In the genomic region with DNA sequence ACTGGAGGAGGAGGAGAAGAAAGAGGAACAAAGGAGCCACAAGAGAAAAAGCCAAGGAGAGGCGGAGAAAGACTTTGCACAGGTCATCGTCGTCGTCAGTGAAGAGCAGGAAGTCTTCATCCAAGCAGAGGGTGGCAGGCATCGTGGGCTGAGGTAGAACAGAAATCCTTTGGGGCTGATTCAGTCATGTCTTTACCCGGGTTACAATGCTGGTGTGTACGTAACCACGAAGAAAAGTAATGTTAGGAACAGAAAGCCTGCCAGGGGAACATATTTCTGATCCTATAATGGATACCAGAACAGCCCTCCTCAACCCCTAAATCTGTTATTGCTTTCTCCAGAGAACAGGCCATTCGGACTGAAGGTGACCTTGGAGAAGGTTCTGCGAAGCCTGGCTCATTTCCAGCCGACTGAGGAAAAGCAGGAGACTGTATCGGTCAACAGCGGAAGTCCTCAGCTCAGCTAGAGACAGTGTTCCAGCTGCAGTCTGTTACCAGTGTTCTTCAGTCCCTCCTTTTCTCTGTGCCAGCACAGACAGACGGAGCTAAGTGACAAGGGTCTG, we compare ENCODE assay signal across 8 mouse cellular contexts. TPM values are rescaled to one million over a fixed set of nuclear protein-coding genes. Genes with fewer than 3 reads are reported as not detected.
DNase-seq lines count a peak whose midpoint lies in the region; ATAC-seq lines count a peak whose summit lies in the region.

No protein-coding gene starts in this region.

- intact Hi-C loops in left cerebral cortex, postnatal 36 days (cut with DNase I), result no loop called here

- 23% methylated on average over 14 of the region's 14 CpGs for WGBS in heart, embryonic 15.5 days
- 81% methylated on average over 14 of the region's 14 CpGs for WGBS in limb, embryonic 10.5 days

- peak; percentile 34 for DNase-seq in urinary bladder, postnatal 14 days (ENCODE audit: low spot score)
- no peak for DNase-seq in urinary bladder, adult 2 months (ENCODE audit: low spot score)
- DNase-seq in limb, embryonic 10.5 days (ENCODE audit: low spot score), result no peak
- DNase-seq in testis, postnatal 14 days (ENCODE audit: low spot score), result peak; percentile 56
- no peak for DNase-seq in left cerebral cortex, adult 9 months (ENCODE audit: low spot score in 2 of 2)
- DNase-seq in left cerebral cortex, postnatal 36 days (ENCODE audit: low spot score in 2 of 2), result no peak
- DNase-seq in layer of hippocampus, postnatal 36 days, result no peak

- peak overlapping the region; percentile 48; the same call in 1 of the 2 replicates for H3K27ac ChIP-seq in heart, embryonic 15.5 days
- H3K27ac ChIP-seq in limb, embryonic 10.5 days, result peak overlapping the region; percentile 71

- H3K4me2 ChIP-seq in heart, embryonic 15.5 days, result peak overlapping the region; percentile 49

- H3K4me3 ChIP-seq in heart, embryonic 15.5 days, result no peak overlapping the region
- no peak overlapping the region for H3K4me3 ChIP-seq in limb, embryonic 10.5 days

- H3K27me3 ChIP-seq in heart, embryonic 15.5 days, result no peaks in the 10 kb centered on the region
- H3K27me3 ChIP-seq in limb, embryonic 10.5 days (ENCODE audit: low read depth, poor library complexity, severe bottlenecking), result no peaks in the 10 kb centered on the region

- H3K4me1 ChIP-seq in heart, embryonic 15.5 days (replicated peaks), result peaks cover 12% of the 10 kb centered on the region
- H3K4me1 ChIP-seq in limb, embryonic 10.5 days, result peaks cover 31% of the 10 kb centered on the region

- no peaks in the 10 kb centered on the region for H3K36me3 ChIP-seq in heart, embryonic 15.5 days
- H3K36me3 ChIP-seq in limb, embryonic 10.5 days, result no peaks in the 10 kb centered on the region

- H3K9me3 ChIP-seq in heart, embryonic 15.5 days (replicated peaks), result no peaks in the 10 kb centered on the region
- H3K9me3 ChIP-seq in limb, embryonic 10.5 days (replicated peaks), result no peaks in the 10 kb centered on the region

- H3K9ac ChIP-seq in heart, embryonic 15.5 days, result 0 out of 2 replicates have a peak overlapping the region, but pooled peaks have one; percentile 15

- peak; percentile 58 for ATAC-seq in heart, embryonic 15.5 days (replicated peaks; ENCODE audit: insufficient number of reproducible peaks, insufficient read depth, low FRiP score, low read depth)

RNA-seq across cellular contexts. Expression of a gene that starts 57.1 kb away (rescaled TPM):
- polyA plus RNA-seq in urinary bladder, adult 2 months (2012; rRNA removed), result 14.1 and 16.6 TPM in 2 replicates
- 9.6 and 12.8 TPM in 2 replicates for polyA plus RNA-seq in heart, embryonic 15.5 days (2015; fragmentation: Nextera tagmentation; extraction: Ambion mirVana)
- polyA plus RNA-seq in limb, embryonic 10.5 days (2016; fragmentation: Nextera tagmentation; extraction: Ambion mirVana), result 25.2 and 26.5 TPM in 2 replicates
- total RNA-seq in left cerebral cortex, postnatal 36 days (2021), result 10 to 100 TPM; 19.2 to 20.6 TPM
- total RNA-seq in layer of hippocampus, postnatal 36 days (2021), result 10 to 100 TPM; 18.0 to 18.5 TPM

Comparison
In these comparisons a context has a peak if more than half of its experiments do, and no peak if none do; other contexts are left out.
1. DNase-seq: peak in urinary bladder, postnatal 14 days (single experiment) and testis, postnatal 14 days (single experiment); none in urinary bladder, adult 2 months (single experiment), limb, embryonic 10.5 days (single experiment), left cerebral cortex, adult 9 months (0 of 2), left cerebral cortex, postnatal 36 days (0 of 2) and layer of hippocampus, postnatal 36 days (0 of 2).